Mouse (Mus musculus): ENCODE measurements at regions not wholly inside any gene's neighbourhood (a gene's known extent, or its start where the extent isn't known, plus 50 kb on each side); places are given as distances from the start of the nearest gene placed in this dataset.

- no peak for DNase-seq (ENCODE audit: low read depth)
Measured at GRCm38 (mm10) chr15:36669748-36670147, 337.8 kb downstream of the Zfp706 start.

GRCm38 (mm10) chr15:36666566-36666965, 341.0 kb downstream of the Zfp706 start:
- DNase-seq (ENCODE audit: low read depth) = no peak

- DNase-seq (ENCODE audit: low read depth) = no peak
Measured at GRCm38 (mm10) chr15:36664391-36664790, 343.2 kb downstream of the Zfp706 start.

GRCm38 (mm10) chr15:36660986-36661385, 346.6 kb downstream of the Zfp706 start:
- no peak for DNase-seq (ENCODE audit: low read depth)
